Mouse (Mus musculus) spleen, embryonic (tissue): ENCODE results near the gene Prrt3.

Experiments
- CTCF ChIA-PET: fragments of 350-600 bp; sonication (Branson Sonifier 250); formaldehyde crosslinking; loops from one replicate; lab custom pipeline; 2022; lab: Charles Lee

Gene Prrt3

GRCm38 (mm10) chr6:113492101-113492864 lies 9.4 kb downstream of the Prrt3 start:
- CTCF ChIA-PET, result interaction anchor here (0.7 kb wide), 1 partner anchor 1156 kb away, joined by 3 read pairs; no protein-coding TSS in a partner anchor

- CTCF ChIA-PET, result no interaction called here
These were observed 12.3 kb downstream of the Prrt3 start for GRCm38 (mm10) chr6:113489410-113489809.

DNA sequence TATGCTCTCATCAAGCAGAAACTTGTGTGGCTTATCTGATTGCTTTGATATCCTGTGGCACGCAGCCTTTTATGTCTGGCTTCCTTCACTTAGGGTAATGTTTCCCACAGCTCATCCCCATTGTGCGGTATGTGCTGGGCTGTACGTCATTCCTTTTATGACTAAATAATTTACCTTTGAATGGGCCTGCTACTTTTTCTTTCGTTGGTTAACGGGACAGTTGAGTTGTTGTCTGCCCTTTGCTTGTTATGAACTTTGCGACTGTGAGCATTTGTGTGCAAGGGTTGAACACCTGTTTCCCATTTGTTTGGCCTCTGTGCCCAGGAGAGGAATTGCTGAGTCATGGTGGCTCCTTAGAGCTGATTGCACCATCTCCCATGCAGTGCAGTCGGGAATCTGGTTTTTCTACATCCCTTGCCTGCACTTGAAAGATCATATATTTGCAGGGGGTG lies 14.6 kb downstream of the Prrt3 start:
- CTCF ChIA-PET, result no interaction called here

DNA sequence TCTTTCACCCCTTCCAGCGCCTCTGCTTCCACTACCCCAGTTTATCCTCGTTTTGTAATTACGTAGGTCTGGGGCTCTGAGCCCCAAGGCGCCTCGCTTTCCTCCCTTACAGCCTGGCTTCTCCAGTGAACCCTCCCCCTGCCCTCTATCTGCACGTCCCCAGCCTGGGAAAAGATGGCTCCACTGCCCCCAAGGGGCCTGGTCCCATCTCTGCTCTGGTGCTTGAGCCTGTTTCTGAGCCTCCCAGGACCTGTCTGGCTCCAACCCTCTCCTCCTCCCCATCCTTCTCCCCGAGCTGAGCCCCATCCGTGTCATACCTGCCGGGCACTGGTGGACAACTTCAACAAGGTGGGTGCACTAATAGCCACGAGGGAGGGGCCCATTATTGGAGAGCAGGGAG lies 18.0 kb downstream of the Prrt3 start:
- CTCF ChIA-PET, result no interaction called here

GRCm38 (mm10) chr6:113483100-113483615 lies 18.6 kb downstream of the Prrt3 start, which contains the start of gene Creld1:
TSS of gene Creld1 (plus strand) at chr6:113483297.
- CTCF ChIA-PET, result interaction anchor here (2.2 kb wide), 1 partner anchor 11 kb away, joined by 10 read pairs; no protein-coding TSS in a partner anchor

- CTCF ChIA-PET, result interaction anchor here (2.2 kb wide), 1 partner anchor 12 kb away, joined by 10 read pairs; no protein-coding TSS in a partner anchor
These were observed 19.1 kb downstream of the Prrt3 start for GRCm38 (mm10) chr6:113482477-113483099.

DNA sequence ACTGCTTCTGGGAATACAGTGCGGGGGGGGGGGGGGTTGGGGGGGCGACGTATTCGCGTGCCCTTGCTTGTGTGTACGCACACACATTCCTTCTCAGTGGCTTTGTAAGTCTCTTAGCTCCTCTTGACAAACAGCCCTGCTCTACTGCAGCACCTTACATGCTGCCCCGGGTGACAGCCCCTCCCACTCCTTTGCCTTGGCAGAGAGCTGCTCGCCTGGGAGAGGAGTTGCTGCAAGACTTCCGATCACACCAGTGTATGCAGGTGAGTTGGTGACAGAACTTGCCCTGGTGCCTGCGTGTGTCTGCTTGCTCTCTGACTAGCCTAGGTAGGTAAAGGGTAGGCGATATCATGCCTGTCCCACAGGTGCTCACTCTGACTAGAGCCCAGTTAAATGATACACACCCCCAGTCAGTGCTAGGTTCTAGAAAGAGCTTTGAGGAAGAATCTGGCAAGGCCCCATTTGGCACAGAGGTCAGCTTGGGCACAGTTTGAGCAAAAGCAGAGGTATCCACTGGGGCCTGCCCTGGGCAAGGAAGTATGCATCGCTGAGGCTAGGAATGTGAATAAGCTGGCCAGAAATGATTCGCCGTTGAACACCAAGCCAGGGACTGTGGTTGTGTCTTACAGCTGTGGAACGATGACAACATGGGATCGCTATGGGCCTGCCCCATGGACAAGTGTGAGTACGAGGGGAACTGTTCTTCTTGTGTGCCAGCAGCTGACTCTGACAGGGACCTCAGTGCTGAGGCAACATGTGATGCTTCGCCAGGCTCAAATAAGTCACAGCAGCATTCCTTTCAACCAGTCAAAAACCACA lies 21.0 kb downstream of the Prrt3 start:
- CTCF ChIA-PET, result interaction anchor here (2.2 kb wide), 1 partner anchor 14 kb away, joined by 10 read pairs; no protein-coding TSS in a partner anchor

DNA sequence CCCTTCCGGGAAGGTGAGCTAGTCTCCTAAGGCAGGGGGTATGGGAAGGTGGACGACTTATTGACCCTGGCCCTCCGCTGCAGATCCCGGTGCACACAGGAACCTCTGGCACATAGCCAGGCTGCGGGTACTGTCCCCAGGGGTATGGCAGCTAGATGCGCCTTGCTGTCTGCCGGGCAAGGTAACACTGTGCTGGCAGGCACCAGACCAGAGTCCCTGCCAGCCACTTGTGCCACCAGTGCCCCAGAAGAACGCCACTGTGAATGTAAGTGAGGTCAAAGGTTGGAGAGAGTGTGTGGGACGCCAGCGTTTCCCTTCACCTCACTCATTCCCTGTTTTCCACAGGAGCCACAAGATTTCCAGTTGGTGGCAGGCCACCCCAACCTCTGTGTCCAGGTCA lies 22.8 kb downstream of the Prrt3 start:
- CTCF ChIA-PET, result no interaction called here

DNA sequence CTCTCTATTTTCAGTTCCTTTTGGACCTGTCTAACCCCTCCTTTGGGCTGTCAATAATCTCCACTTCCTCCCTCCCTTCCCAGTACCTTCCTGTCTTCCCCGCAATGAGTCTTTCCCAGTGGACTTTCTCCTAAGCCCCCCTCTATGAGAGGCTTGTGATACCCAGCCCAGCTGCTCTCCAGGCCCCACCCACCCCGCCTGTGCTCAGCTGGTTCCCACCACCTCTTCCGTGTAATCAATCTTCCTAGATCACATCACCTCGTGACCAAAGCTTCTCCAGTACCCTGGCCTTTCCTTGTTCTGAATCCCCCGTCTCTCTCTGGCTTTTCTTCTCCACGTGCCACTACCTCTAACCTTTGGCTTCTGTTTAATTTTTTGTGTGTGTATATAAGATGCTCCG lies 24.4 kb downstream of the Prrt3 start:
- CTCF ChIA-PET, result no interaction called here

DNA sequence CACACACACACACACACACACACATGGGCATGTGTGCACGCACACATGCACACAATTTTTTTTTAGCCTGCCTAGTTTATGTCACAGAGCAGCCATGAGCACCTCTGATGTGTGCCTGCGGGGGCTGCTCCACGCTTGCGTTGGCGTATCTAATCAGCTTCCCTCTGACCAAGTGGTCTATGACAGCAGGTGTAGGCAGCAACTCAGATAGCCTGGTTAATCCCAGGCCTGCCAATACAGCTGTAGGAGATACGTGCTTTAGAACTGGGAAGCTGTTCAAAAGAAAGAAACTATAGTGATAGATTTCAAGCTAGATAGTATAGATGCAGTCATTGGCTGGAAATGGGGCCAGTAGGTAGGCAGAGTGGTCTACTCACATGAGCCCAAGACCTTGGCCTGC lies 28.0 kb downstream of the Prrt3 start:
- CTCF ChIA-PET, result no interaction called here

DNA sequence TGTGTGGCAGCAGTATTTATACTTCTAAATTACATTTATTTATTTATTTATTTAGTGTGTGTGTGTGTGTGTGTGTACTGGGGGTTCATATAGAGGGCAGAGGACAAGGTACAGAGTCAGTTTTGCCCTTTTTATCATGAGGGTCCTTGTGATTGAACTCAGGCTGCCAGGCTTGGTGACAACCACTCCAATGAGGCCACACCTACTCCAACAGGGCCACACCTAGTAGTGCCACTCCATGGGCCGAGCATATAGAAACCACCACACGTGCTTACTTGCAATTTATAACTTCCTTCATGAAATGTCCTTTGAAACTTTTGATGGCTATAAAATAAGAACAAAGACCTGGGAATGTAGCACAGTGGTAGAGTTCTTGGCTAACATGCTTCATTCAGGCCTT lies 28.5 kb downstream of the Prrt3 start:
- CTCF ChIA-PET, result no interaction called here

DNA sequence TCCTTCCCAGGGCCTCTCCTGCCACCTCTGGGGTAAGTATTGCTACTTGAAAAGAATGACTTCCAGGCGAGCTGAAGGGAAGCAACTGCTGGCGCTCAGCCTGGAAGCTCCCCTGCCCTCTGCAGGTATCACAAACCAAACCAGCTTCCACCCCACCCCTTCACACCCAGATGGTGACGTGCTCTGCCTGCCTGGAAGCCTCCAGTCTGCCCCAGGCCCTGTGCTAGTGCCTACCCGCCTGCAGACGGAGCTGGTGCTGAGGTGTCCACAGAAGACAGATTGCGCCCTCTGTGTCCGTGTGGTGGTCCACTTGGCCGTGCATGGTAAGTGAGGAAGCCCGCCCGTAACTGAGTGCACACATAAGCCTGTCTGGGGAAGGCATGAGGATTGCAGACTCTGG lies 29.7 kb downstream of the Prrt3 start:
- CTCF ChIA-PET, result no interaction called here

- CTCF ChIA-PET, result no interaction called here
These were observed 30.3 kb downstream of the Prrt3 start, which contains the start of gene Il17rc for GRCm38 (mm10) chr6:113471297-113471936. TSS of gene Il17rc (plus strand) at chr6:113471427.

GRCm38 (mm10) chr6:113469432-113469831 lies 32.3 kb downstream of the Prrt3 start:
- CTCF ChIA-PET, result interaction anchor here (0.7 kb wide), 1 partner anchor 9 kb away, joined by 3 read pairs; no protein-coding TSS in a partner anchor

DNA sequence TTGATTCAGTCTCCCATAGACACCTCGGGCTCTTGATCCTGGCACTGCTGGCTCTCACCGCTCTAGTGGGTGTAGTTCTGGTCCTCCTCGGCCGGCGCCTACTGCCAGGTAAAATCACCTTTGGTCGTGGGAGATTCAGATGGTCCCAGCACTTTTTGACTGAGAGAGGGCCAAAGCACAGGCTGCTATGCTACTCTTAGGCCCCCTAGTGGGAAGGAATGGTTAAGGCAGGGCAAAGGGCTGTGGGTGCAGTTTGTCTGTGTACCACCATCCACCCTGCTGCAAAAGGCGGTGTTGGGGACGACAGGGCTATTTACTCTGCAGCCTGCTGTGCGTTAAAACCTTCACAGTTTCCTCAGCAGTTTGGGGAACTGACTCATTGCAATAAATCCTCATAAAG lies 32.7 kb downstream of the Prrt3 start:
- CTCF ChIA-PET, result interaction anchor here (0.7 kb wide), 1 partner anchor 8 kb away, joined by 3 read pairs; no protein-coding TSS in a partner anchor

DNA sequence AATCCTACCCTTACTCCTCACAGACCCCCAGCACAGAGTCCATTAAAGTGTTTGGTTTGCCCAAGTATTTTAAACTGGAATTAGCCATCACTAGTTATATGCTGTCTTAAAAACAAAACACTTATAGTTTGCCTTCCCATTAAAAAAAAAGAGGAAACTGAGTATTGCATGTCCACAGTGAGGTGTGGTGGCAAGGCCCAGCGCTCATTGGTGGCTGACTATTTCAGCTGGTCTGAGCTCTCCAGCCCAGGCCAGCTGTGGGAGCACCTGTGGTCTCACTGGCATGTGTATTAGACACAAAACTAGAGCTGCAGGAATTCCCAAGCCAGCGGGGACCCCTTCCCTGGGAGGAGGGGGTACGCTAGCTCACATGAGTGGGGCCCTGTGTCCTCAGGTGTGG lies 33.2 kb downstream of the Prrt3 start:
- CTCF ChIA-PET, result no interaction called here

DNA sequence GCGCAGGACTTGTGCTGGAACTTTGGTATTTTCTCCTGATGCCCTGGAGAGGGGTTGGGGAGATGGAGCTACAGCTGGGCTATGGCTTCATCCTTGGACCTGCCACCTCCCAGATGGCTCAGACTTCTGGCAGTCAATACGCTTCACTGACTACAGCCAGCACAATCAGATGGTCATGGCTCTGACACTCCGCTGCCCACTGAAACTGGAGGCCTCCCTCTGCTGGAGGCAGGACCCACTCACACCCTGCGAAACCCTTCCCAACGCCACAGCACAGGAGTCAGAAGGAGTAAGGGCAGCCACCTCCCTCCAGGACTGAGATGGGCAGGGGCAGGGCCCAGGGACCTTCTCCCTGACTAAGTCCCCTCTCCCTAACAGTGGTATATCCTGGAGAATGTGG lies 36.1 kb downstream of the Prrt3 start:
- CTCF ChIA-PET, result no interaction called here

DNA sequence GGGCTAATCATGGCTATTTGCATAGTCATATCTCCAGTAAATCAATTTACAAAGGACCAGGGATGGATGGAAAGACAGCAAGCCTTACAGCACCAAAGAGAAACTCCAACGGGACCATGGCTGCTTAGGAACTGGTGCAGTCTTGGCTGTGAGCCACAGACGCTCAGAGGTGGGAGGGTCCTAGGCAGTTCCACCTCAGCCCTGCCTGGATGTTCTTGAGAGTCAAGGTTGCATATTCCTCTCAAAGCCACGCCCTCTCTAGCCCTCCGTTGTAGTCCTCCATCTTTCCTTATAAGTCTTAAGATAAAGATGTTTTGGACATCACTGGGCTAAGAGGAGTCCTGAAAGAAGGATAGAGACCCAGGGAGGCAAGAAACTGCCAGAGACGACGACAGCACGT lies 37.7 kb downstream of the Prrt3 start:
- CTCF ChIA-PET, result no interaction called here

GRCm38 (mm10) chr6:113458635-113459034 lies 43.1 kb downstream of the Prrt3 start:
- CTCF ChIA-PET, result no interaction called here

DNA sequence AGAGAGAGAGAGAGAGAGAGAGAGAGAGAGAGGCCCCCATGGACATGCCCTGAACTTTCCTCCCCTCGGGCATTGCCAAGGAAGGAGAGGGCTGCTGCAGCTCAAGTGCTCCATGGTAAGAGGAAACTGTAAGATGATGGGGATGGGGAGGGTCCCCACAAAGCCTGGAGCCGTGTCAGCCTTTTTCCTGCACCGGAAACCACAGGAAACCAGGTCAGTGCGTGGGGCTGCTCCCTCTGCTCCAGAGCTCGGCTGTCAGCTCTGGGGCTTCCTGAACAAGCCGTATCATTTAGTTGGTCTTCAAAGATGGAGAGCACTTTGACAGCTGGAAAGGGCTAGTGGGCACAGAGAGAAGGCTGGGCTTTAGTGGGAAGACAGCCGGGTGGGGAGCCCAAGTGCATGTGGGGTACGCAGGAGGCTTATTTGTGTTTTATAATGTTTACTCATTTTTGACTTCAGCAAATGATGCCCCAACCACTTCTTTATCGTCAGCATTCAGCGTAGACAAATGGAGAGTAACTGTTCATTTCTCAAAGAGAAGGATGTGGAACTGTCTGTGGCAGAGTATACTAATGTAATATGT lies 43.7 kb downstream of the Prrt3 start, which contains the start of gene Il17re:
TSS of gene Il17re (plus strand) at position 533 of the 583 bp plus-strand sequence.
- CTCF ChIA-PET, result no interaction called here

GRCm38 (mm10) chr6:113455007-113455406 lies 46.7 kb downstream of the Prrt3 start:
- CTCF ChIA-PET, result no interaction called here
